Mouse (Mus musculus): Measurements from ENCODE around the gene Tspyl1. TPM values are rescaled to one million over a fixed set of nuclear protein-coding genes. Genes with fewer than 3 reads are reported as not detected.
A peak's percentile ranks its signal among the peaks of the same experiment; 100 is the strongest.
"Not testable (repeated sequence)": the region's sequence is repeated elsewhere in the genome, so short reads cannot be mapped to it uniquely, and the experiment has no call there.

The Tspyl1 gene
- 10 to 100 TPM; 53.9 to 58.5 TPM for total RNA-seq (2021)

DNA sequence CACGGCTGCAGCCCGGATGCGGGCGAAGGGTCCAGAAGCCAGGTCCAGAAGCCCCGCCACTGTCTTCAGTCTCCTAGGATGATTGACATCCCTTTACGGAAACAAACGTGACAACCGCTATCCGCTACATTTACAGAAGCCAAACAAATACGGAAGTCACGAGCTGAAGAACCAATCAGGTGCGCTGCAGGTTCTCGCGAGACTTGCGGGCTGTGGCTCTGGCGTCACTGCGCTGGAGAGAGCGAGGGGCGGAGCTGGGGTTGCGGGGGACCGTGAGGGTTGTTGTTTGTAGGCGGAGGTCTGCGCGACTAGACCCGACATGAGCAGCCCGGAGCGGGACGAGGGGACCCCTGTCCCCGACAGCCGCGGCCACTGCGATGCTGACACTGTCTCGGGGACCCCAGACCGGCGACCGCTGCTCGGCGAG lies at the start of gene Tspyl1:
TSS of gene Tspyl1 (plus strand) at position 229 of the 427 bp plus-strand sequence.
- DNase-seq (ENCODE audit: low spot score) = peak; percentile 95
- intact Hi-C loops (cut with DNase I) = loop anchor here (1.0 to 5.0 kb wide), 7 partner anchors 15 to 263 kb away; partner anchors contain the start of genes Calhm5, Dse, Rwdd1 and Trappc3l

DNA sequence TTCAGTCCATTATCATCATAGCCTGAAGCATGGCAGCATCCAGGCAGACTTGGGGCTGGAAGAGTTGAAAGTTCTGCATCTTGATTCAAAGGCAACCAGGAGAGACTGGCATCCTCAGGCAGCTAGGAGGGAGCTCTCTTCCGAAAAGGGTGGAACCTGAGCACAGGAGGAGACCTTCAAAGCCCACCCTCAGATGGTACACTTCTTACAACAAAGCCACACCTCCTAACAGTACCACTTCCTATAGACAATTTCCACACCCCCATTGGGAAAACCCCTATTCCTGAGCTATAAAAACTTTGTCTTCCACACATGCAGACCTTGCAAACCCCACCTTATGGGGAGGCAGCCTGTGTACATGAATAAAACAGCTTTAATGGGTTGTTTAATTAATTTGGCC lies 48.6 kb upstream of the Tspyl1 start:
- DNase-seq (ENCODE audit: low spot score) = no peak
- intact Hi-C loops (cut with DNase I) = no loop called here

DNA sequence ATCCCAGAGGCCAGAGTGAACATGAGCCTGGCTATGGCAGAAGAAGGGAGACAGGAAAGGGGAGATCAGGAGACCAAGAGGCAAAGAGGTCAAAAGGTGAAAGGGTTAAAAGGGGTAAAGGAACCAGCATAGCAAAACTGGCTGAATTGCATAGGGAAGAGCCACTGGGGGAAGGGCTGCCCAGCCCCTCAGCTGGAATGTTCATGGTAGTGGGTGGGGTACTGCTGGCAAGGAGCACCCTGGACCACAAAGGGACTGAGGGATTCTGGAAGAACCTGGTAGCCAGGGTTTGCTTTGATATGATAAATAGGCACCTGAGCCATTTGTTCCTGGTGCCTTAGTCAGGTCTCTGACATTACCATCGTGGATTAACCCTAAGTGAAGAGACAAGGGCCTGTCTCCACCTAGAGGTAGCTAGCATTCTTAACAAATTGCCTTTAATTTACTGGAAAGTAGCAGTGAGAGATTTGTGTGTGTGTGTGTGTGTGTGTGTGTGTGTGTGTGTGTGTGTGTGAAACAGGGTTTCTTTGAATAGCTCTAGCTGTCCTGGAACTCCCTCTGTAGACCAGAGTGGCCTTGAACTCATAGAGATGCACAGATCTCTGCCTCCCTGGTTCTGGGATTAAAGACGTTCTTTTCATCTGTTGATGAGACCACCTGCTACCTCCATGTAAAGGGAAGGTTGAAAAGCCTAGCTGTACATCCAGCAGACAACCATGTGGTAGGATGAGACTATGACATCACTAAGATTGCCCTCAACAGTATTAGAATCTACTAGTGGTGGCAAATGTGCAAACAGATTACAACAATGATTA lies 47.9 kb upstream of the Tspyl1 start:
- no peak for DNase-seq (ENCODE audit: low spot score)
- intact Hi-C loops (cut with DNase I) = no loop called here

DNA sequence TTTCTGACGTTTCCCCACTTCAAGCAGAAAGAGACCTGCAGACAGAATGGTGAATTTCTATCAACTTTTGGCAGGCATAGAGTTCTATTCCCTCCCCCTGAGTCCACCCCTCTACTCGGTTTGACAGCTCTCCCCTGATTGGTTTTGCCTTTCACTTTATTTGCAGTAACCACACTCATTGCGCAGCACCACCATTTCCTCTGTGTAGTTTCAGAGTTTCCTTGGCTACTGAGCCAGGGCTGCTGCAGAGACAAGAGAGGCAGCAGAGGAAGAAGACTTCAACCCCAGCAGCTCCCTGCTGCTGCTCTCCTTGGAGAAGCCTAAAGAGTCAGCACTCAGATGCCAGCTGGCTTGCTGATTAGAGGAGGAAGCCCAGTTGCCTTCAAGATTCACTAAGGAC lies 46.6 kb upstream of the Tspyl1 start:
- intact Hi-C loops (cut with DNase I) = no loop called here
- DNase-seq (ENCODE audit: low spot score) = no peak

DNA sequence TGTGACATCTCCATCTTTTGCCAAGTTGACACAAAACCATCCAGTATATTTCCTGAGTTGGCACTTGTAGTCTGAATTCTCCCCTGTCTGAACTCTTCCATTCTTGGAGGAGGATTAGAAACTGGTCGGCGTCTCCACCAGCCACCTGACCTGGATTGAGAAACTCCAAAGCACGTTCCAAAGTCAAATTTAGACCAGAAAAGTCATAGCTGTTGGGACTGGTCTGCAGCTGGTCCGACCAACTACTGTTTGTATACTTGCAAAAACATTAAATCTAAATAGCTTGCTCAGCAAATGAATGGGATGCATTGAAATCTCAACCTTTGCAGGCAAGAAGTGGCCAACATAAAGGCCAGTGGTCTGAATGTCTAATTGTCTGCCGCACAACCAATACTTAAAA lies 45.4 kb upstream of the Tspyl1 start:
- DNase-seq (ENCODE audit: low spot score) = no peak
- intact Hi-C loops (cut with DNase I) = no loop called here

DNA sequence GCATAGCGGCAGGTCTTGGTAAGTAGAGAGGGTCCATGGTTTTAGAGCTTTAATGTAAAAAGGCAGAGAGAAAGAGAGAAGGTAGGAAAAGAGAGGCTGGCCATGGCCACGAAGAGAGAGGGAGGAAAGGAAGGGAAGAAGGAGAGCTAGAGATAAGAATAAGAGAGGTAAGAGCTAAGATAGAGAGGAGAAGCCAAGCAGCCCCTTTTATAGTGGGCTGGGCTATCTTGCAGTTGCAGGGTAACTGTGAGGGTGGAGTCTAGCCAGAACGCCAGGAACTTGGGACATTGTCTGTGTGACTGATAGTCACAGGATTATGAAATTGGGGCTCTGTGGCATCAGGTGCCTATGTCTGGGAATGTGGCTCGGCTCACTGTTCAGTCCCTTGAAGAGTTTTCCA lies 43.5 kb upstream of the Tspyl1 start:
- intact Hi-C loops (cut with DNase I) = no loop called here
- no peak for DNase-seq (ENCODE audit: low spot score)

DNA sequence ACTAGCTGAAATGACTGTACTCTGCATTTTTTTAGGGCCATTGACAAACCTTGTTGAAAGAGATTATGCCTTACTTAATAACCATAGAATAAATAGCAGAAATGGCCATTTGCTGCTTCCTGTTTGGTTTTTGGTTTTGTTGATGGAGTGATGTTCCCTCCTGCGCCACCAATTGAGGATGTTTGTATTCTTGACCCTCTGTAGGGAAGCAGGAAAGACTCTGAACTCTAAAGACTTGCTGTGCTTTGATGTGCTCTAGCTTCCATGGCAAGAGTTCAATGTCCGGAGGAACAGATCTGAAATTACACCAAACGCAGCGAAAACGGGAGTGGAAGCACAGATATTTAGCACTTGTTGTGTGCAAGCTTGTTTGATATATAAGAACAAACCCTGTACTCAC lies 37.2 kb upstream of the Tspyl1 start:
- intact Hi-C loops (cut with DNase I) = no loop called here
- DNase-seq (ENCODE audit: low spot score) = no peak

DNA sequence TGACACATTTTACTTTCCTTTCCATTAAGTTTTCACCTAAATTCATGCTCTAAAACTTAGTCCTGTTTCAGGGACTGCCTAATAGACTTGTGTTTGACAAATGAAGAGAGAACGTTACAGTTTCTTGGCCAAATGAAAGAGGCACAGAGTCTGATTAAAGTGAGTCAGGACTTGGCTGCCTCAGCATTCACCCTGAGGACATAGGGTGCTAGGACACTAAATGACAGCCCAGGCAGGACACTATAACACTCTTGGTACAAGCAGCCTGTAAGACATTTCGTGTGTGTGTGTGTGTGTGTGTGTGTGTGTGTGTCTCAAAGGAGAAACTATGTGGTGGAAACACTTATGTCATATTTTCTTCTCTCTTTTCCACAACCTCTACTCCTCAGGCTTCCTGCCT lies 35.9 kb upstream of the Tspyl1 start:
- peak; percentile 6 for DNase-seq (ENCODE audit: low spot score)
- intact Hi-C loops (cut with DNase I) = no loop called here

DNA sequence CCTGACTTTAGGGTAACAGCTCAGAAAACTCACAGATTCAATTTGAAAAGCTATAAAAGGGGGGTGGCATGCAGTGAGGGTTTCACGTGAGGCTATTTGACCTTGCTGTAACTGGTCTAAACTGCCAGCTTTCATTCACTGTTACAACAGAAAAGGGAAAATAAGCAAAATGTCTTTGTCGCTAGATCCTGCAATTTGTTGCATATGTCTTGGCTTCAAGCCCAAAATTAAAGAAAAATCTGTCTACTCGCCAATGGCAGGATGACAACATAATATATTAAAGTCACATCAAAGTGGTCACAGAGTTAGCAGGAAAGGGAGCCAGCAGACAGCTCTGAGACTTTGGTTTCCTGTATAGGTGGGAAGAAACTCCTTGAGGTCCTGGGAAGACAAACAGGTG lies 34.2 kb upstream of the Tspyl1 start:
- intact Hi-C loops (cut with DNase I) = no loop called here
- no peak for DNase-seq (ENCODE audit: low spot score)

DNA sequence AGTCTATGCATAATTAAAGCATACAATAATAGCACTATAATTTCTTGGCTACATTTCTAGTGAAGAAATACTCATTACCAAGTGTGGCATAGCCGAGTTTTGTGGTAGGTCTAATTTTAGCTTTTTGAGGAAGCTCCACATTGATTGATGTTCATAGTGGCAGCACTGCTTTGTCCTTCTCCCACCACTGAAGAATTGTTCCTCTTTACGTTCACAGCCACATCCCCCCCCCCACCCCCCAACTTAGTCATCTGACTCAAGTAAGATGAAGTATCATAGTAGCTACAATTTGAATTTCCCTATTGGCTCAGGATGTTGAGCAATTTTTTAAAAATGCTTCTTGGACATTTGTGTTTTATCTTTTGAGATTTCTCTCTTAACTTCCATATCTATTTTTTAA lies 32.4 kb upstream of the Tspyl1 start:
- no peak for DNase-seq (ENCODE audit: low spot score)
- intact Hi-C loops (cut with DNase I) = no loop called here

DNA sequence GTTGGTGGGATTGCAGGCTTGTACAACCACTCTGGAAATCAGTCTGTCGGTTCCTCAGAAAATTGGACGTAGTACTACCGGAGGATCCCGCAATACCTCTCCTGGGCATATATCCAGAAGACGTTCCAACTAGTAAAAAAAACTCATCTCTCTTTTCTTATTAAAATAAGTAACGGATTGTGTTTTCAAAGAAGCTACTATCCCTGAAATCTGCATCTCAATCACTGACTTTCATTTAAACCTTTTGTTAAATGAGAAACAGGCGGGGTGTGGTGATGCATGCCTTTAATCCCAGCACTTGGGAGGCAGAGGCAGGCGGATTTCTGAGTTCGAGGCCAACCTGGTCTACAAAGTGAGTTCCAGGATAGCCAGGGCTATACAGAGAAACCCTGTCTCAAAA lies 29.2 kb upstream of the Tspyl1 start:
- intact Hi-C loops (cut with DNase I); DNase-seq (ENCODE audit: low spot score): not testable (repeated sequence)

DNA sequence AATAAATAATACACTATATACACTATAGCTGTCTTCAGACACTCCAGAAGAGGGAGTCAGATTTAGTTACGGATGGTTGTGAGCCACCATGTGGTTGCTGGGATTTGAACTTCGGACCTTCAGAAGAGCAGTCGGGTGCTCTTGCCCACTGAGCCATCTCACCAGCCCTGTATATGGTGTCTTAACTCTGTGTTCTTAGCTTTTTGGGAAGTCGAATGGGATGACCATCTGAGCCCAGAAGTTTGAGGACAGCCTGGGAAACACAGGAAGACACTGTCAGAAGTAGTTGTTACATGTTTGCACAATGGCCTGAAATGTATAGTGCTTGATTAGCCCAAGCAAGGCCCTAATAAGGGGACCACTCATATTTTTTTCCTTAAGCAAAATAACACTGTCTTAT lies 16.9 kb upstream of the Tspyl1 start:
- DNase-seq (ENCODE audit: low spot score) = no peak
- intact Hi-C loops (cut with DNase I) = no loop called here

DNA sequence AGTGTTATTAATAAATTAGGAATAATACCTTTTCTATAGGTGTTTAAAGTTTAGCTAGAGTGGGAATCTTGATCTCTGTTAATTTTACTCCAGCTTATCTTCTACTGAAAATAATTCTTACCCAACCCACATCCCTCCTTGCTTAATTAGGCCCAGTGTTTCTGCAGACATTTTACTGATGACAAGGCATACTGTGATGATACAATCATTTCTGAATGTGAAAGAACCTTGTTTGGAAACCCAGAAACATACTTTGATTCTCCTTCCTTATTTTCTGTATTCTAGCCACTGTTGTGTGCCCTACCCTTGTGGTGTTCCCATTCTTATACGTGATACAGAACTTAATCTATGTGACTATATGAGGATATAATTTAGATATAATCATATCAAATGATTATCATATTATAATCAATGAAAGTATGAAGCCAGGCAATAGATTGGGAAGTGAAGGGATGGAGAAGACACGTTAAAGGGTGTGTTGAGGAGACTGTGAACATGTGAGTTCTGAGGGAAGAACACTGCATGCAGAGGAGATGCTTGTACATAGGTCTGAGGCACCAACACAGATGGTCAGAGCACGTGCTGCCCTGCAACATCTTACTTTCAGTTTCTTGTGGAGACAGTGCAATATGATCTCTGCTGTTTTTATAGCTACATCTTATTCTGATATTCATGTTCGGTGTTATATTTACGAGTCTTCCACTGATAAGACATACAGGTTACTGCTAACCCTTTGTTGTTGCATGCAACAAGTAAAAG lies 14.5 kb upstream of the Tspyl1 start:
- no peak for DNase-seq (ENCODE audit: low spot score)
- intact Hi-C loops (cut with DNase I) = no loop called here

DNA sequence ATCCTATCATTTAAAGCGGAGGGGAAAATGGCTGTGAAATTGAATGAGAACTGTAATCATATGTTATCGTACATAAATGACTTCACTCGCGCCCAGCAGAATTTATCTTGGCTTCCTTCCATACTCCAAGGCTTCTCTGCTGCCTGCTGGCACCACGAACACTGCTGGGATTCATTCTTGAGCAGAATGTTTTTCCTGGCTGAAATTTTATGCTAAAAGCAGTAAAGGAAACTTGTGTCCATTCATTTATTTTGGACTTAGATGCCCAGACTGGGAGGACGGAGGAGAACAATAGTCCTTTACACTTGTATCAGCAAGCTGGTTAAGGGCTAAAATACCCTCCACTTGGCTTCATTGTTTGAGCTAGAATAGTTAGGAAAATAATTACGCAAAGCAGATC lies 10.3 kb upstream of the Tspyl1 start:
- intact Hi-C loops (cut with DNase I) = no loop called here
- DNase-seq (ENCODE audit: low spot score) = no peak

DNA sequence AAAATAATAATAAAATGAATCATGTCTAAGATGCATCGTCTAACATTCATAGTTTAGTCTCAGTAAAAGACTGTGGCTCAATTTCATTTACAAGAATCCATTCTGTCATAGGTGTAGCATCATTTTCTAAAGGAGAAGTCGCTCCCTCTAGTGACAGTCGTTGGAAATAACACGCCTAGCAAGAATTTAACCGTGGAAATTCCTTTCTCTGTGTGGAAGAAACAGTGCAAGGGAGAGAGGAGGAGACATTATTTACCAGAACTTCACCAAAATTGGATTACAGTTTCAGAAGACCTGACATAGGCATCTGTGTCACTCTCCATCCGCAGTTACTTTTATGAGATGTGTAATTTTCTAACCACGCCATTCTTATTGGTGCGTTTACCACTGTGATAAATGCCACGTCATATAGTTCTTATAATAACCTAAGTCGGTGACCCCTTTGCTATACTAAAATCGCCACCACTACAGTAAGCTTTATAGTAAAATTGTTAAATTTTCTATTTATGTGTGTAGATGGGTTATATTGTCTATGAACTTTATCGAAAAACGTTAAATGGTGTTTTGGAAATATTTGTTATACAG lies 1.3 kb upstream of the Tspyl1 start:
- intact Hi-C loops (cut with DNase I) = loop anchor here (1.0 to 5.0 kb wide), 5 partner anchors 73 to 261 kb away; partner anchors contain the start of genes Calhm5, Dse, Rwdd1 and Trappc3l
- no peak for DNase-seq (ENCODE audit: low spot score)

DNA sequence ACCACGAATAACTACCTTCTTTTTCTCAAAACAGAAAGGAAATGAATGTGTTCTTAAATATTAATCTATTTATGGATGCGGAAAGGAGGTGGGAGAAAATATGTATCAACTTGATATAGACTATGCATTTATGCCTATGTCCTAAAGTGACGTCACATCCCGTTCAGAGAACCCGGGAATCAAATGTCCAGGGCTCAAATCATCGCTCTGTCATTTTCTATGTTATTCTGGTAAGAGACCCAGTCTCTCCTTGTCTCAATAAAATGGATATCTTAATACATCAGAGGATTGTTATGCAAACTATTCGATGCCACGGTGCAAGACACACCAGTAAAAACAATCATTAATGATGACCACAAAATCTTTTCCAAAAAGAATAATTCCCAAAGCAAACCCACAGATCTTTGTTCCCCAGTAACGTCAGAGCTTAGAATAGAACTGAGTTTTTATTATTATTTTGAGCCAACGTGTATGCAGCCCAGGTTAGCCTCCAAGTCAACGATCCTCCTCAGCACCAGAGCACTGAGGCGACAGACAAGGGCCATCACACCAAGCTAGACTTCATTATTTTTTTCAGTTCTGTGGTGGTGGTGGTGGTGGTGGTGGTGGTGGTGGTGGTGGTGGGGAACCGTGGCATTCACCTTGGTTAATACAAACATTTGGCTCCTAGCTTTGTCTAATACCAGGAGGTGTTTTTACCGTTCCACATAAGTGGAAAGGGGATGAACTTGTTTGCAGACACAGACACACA lies 604 bp upstream of the Tspyl1 start:
- no peak for DNase-seq (ENCODE audit: low spot score)
- intact Hi-C loops (cut with DNase I) = loop anchor here (1.0 to 5.0 kb wide), 5 partner anchors 74 to 262 kb away; partner anchors contain the start of genes Calhm5, Dse, Rwdd1 and Trappc3l

DNA sequence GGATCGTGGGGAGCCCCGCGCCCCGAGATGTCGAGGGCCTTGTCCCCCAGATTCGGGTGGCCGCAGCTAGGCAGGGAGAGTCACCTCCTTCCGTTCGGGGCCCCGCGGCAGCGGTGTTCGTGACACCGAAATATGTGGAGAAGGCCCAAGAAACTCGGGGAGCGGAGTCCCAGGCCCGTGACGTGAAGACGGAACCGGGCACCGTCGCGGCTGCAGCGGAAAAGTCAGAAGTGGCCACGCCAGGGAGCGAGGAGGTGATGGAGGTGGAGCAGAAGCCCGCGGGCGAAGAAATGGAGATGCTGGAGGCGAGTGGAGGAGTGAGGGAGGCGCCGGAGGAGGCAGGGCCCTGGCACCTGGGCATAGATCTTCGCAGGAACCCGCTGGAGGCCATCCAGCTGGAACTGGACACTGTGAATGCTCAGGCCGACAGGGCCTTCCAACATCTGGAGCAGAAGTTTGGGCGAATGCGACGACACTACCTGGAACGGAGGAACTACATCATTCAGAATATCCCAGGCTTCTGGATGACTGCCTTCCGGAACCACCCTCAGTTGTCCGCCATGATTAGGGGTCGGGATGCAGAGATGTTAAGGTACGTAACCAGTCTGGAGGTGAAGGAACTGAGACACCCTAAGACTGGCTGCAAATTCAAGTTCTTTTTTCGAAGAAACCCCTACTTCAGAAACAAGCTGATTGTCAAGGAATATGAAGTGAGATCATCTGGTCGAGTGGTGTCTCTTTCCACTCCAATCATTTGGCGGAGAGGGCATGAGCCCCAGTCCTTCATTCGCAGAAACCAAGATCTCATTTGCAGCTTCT lies 639 bp downstream of the Tspyl1 start:
- no peak for DNase-seq (ENCODE audit: low spot score)
- intact Hi-C loops (cut with DNase I) = loop anchor here (2.0 to 5.0 kb wide), 6 partner anchors 14 to 245 kb away; partner anchors contain the start of genes Calhm5, Dse, Trappc3l and Tspyl4

DNA sequence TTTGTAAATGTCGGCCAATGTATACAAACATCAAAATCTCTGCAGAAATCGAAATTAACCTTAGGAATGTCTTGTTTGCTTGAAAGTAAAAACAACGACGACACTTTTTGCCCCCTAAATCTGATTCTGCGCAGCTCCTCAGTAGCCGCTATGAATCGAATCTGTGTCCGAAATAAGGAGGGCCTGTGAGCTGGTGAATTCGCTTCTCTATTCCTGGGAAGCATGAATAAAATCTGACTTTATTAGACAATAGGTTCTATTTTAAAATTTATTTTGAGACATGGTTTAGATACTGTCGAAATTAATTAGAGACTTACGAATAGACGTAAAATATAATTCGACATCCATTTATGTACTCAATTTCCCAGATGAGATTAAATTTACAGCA lies 14.9 kb downstream of the Tspyl1 start:
- intact Hi-C loops (cut with DNase I) = loop anchor here (2.0 kb wide), 1 partner anchor 14 kb away; the partner anchor contains the start of gene Tspyl1

More for the DNA sequence above, 14.9 kb downstream of the Tspyl1 start:
- no peak for DNase-seq (ENCODE audit: low spot score)

Data from heart, postnatal 25 days (tissue).